ENCODE assay signal across 10 mouse cellular contexts in the genomic region with DNA sequence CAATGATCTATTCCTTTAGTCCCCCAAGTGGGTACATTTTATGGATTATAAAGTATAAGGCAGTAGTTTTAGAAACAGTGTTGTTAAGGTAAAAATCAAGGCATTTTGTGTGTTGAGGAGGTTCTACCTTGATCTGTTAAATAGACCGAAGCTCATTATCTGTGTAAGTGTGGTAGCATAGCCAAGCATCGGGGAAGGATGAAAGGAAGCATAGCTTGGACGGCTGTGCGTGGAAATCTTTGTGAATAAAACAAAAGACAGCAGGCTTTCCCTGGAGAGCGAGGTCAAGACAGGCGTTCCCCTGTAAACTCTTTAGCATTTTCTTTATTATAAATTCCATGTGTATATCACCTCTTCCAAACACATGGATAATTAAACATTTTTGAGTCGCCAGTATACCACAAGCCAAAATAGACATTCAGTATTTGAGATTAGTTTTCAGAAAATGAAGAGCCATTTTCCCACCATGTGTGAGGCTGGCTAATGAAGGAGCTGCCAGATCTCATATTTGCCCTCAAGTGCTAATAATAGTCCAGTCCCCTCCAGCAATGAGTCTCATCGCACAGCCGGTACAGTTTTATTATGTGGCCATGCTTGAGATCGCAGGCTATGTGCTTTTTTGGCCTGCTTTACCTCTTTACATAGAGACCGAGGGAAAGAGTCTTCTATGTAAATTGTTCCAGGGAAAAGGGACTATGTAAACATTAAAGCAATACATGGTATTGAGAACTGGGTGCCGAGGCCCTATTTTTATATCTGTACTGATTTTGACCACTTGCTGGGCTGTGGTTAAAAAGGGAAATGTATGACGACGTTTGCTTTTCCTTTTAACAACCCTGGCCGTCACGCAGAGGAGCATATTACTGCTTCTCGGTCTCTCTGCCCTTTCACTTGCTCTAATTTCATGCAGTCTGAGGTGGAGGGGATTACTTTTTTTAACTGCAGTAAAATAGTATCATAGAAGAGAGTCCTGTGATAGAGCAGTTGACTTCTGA. TPM values are rescaled to one million over a fixed set of nuclear protein-coding genes. Genes with fewer than 3 reads are reported as not detected.
DNase-seq lines count a peak whose midpoint lies in the region; ATAC-seq lines count a peak whose summit lies in the region.
"Had no signal": no experiment of that assay in that cellular context is flagged by ENCODE, and none has a peak within 500 bp of the region (broad histone marks: within the 10 kb centered on the region; RNA-seq: fewer than 3 reads in every experiment).

No protein-coding gene starts in this region.

- H3K9me3 ChIP-seq in midbrain, embryonic 11.5 days (ENCODE audit: control insufficient read depth, low read length), result no peaks in the 10 kb centered on the region
- H3K9me3 ChIP-seq in midbrain, embryonic 10.5 days (replicated peaks), result no peaks in the 10 kb centered on the region
- no peaks in the 10 kb centered on the region for H3K9me3 ChIP-seq in hindbrain, embryonic 12.5 days (replicated peaks)
- H3K9me3 ChIP-seq in neural tube, embryonic 15.5 days (replicated peaks), result no peaks in the 10 kb centered on the region
- H3K9me3 ChIP-seq in intestine, embryonic 15.5 days, result no peaks in the 10 kb centered on the region
- H3K9me3 ChIP-seq: embryonic facial prominence, embryonic 10.5 days had no signal

- peak; percentile 11 to 22 for DNase-seq in cerebellum, adult 18-20 months
- no peak for DNase-seq in cerebellum, adult 8-10 months
- DNase-seq in midbrain, embryonic 11.5 days (ENCODE audit: low spot score, missing footprints), result no peak
- no peak for DNase-seq in midbrain, embryonic 10.5 days (ENCODE audit: low spot score)
- no peak for DNase-seq in MN1 (ENCODE audit: low spot score)
- DNase-seq: adrenal gland, postnatal 36 days had no signal

- WGBS in midbrain, embryonic 11.5 days, result 62% methylated on average over 17 of the region's 17 CpGs
- 76% methylated on average over 17 of the region's 17 CpGs for WGBS in midbrain, embryonic 10.5 days
- 53% methylated on average over 17 of the region's 17 CpGs for WGBS in hindbrain, embryonic 12.5 days
- WGBS in neural tube, embryonic 15.5 days, result 37% methylated on average over 17 of the region's 17 CpGs
- 70% methylated on average over 17 of the region's 17 CpGs for WGBS in intestine, embryonic 15.5 days

- no peak overlapping the region for H3K27ac ChIP-seq in midbrain, embryonic 11.5 days (ENCODE audit: low read depth, low read length)
- H3K27ac ChIP-seq in midbrain, embryonic 10.5 days (replicated peaks), result no peak overlapping the region
- 0 out of 2 replicates have a peak overlapping the region, but pooled peaks have one; percentile 17 for H3K27ac ChIP-seq in hindbrain, embryonic 12.5 days
- H3K27ac ChIP-seq in neural tube, embryonic 15.5 days (replicated peaks), result no peak overlapping the region
- no peak overlapping the region for H3K27ac ChIP-seq in intestine, embryonic 15.5 days
- H3K27ac ChIP-seq: embryonic facial prominence, embryonic 10.5 days had no signal

- peak; percentile 42; the same call in 1 of the 2 replicates for ATAC-seq in midbrain, embryonic 11.5 days (ENCODE audit: low FRiP score)
- peak; percentile 33; the same call in 1 of the 2 replicates for ATAC-seq in hindbrain, embryonic 12.5 days (ENCODE audit: low FRiP score)
- peak; percentile 62; the same call in 1 of the 2 replicates for ATAC-seq in neural tube, embryonic 15.5 days (ENCODE audit: low FRiP score)
- ATAC-seq in intestine, embryonic 15.5 days, result no peak

- H3K36me3 ChIP-seq in midbrain, embryonic 11.5 days (ENCODE audit: control insufficient read depth, insufficient read depth, low read length), result no peaks in the 10 kb centered on the region
- H3K36me3 ChIP-seq in midbrain, embryonic 10.5 days, result no peaks in the 10 kb centered on the region
- no peaks in the 10 kb centered on the region for H3K36me3 ChIP-seq in hindbrain, embryonic 12.5 days
- H3K36me3 ChIP-seq in neural tube, embryonic 15.5 days, result no peaks in the 10 kb centered on the region
- H3K36me3 ChIP-seq in intestine, embryonic 15.5 days, result no peaks in the 10 kb centered on the region
- H3K36me3 ChIP-seq: embryonic facial prominence, embryonic 10.5 days had no signal

- 0 out of 2 replicates have a peak, but pooled peaks cover 2% of the 10 kb centered on the region for H3K4me1 ChIP-seq in midbrain, embryonic 11.5 days (ENCODE audit: control insufficient read depth, insufficient read depth, low read length)
- peaks cover 8% of the 10 kb centered on the region for H3K4me1 ChIP-seq in midbrain, embryonic 10.5 days
- peaks cover 3% of the 10 kb centered on the region; the same call in 1 of the 2 replicates for H3K4me1 ChIP-seq in hindbrain, embryonic 12.5 days
- H3K4me1 ChIP-seq in neural tube, embryonic 15.5 days, result peaks cover 8% of the 10 kb centered on the region; the same call in 1 of the 2 replicates
- no peaks in the 10 kb centered on the region for H3K4me1 ChIP-seq in intestine, embryonic 15.5 days (replicated peaks)
- H3K4me1 ChIP-seq: embryonic facial prominence, embryonic 10.5 days had no signal

- H3K4me3 ChIP-seq in midbrain, embryonic 11.5 days (ENCODE audit: low read depth, low read length), result no peak overlapping the region
- no peak overlapping the region for H3K4me3 ChIP-seq in midbrain, embryonic 10.5 days
- no peak overlapping the region for H3K4me3 ChIP-seq in hindbrain, embryonic 12.5 days
- no peak overlapping the region for H3K4me3 ChIP-seq in neural tube, embryonic 15.5 days (replicated peaks)
- H3K4me3 ChIP-seq in intestine, embryonic 15.5 days (replicated peaks), result no peak overlapping the region
- H3K4me3 ChIP-seq: embryonic facial prominence, embryonic 10.5 days had no signal

- H3K27me3 ChIP-seq in midbrain, embryonic 11.5 days (ENCODE audit: control insufficient read depth, insufficient read depth, low read length), result no peaks in the 10 kb centered on the region
- no peaks in the 10 kb centered on the region for H3K27me3 ChIP-seq in midbrain, embryonic 10.5 days (ENCODE audit: low read depth, poor library complexity, severe bottlenecking)
- H3K27me3 ChIP-seq in hindbrain, embryonic 12.5 days, result no peaks in the 10 kb centered on the region
- no peaks in the 10 kb centered on the region for H3K27me3 ChIP-seq in neural tube, embryonic 15.5 days (replicated peaks)
- no peaks in the 10 kb centered on the region for H3K27me3 ChIP-seq in intestine, embryonic 15.5 days (replicated peaks)

- no peak overlapping the region for H3K9ac ChIP-seq in midbrain, embryonic 11.5 days (ENCODE audit: low read length)
- H3K9ac ChIP-seq in hindbrain, embryonic 12.5 days, result no peak overlapping the region
- no peak overlapping the region for H3K9ac ChIP-seq in neural tube, embryonic 15.5 days (replicated peaks)
- no peak overlapping the region for H3K9ac ChIP-seq in intestine, embryonic 15.5 days

- no peak overlapping the region for H3K4me2 ChIP-seq in midbrain, embryonic 11.5 days
- no peak overlapping the region for H3K4me2 ChIP-seq in hindbrain, embryonic 12.5 days (replicated peaks)
- no peak overlapping the region for H3K4me2 ChIP-seq in neural tube, embryonic 15.5 days
- no peak overlapping the region for H3K4me2 ChIP-seq in intestine, embryonic 15.5 days (replicated peaks)

RNA-seq across cellular contexts. Expression of a gene that starts 22.9 kb away (rescaled TPM):
- polyA plus RNA-seq in midbrain, embryonic 11.5 days (2014; fragmentation: Nextera tagmentation; extraction: Ambion mirVana), result 6.2 and 6.8 TPM in 2 replicates
- 4.8 and 5.0 TPM in 2 replicates for polyA plus RNA-seq in midbrain, embryonic 10.5 days (2016; fragmentation: Nextera tagmentation; extraction: Ambion mirVana)
- polyA plus RNA-seq in hindbrain, embryonic 12.5 days (2016; fragmentation: Nextera tagmentation; extraction: Ambion mirVana), result 8.9 and 9.4 TPM in 2 replicates
- polyA plus RNA-seq in neural tube, embryonic 15.5 days (2015; fragmentation: Nextera tagmentation; extraction: Ambion mirVana), result 7.5 and 7.8 TPM in 2 replicates
- 3.2 and 4.0 TPM in 2 replicates for polyA plus RNA-seq in intestine, embryonic 15.5 days (2015; fragmentation: Nextera tagmentation; extraction: Ambion mirVana)

Comparison
In these comparisons a context has a peak if more than half of its experiments do, and no peak if none do; other contexts are left out.
1. DNase-seq: peak in cerebellum, adult 18-20 months (2 of 2); none in cerebellum, adult 8-10 months (single experiment), midbrain, embryonic 11.5 days (single experiment), midbrain, embryonic 10.5 days (single experiment) and MN1 (single experiment).